Mouse (Mus musculus) CH12.LX (cell line): ENCODE results near the gene Cfap54. TPM values are rescaled to one million over a fixed set of nuclear protein-coding genes. Genes with fewer than 3 reads are reported as not detected.

Experiments
- DNase-seq: peaks from one replicate; pipeline ENCODE4 v3.0.0-alpha.2; 2013; ENCODE audit errors: extremely low read depth
- H3K27ac ChIP-seq: 2 replicates; pipeline ENCODE4 v1.5.1; 2012; ENCODE audit warnings: low read depth, mild to moderate bottlenecking, control low read depth, moderate library complexity; ENCODE audit not compliant: insufficient read depth
- H3K27me3 ChIP-seq: replicated peaks from 2 replicates; pipeline ENCODE3; 2012; ENCODE audit warnings: inconsistent platforms
- H3K36me3 ChIP-seq, 2 experiments: replicated peaks in 1 of 2; 2 replicates each; pipeline versions ENCODE3 to v1.6.1; 2012; ENCODE audit warnings: inconsistent platforms in 1 of 2, low read length in 1 of 2, mild to moderate bottlenecking in 1 of 2, mixed read lengths in 1 of 2, moderate library complexity in 1 of 2; ENCODE audit not compliant: control insufficient read depth in 1 of 2, insufficient read depth in 1 of 2
- H3K4me1 ChIP-seq, 2 experiments: 2 replicates each; pipeline ENCODE4 v1.6.1; 2012; ENCODE audit warnings: inconsistent platforms in 1 of 2, moderate library complexity in 1 of 2; ENCODE audit not compliant: insufficient read depth in 2 of 2, control insufficient read depth in 1 of 2
- H3K4me2 ChIP-seq: 2 replicates; pipeline ENCODE4 v1.6.1; 2012; ENCODE audit warnings: low read depth, mild to moderate bottlenecking, control low read depth; ENCODE audit not compliant: poor library complexity, insufficient read depth, severe bottlenecking
- H3K4me3 ChIP-seq, 3 experiments: fragments of 150-350 bp in 1 of 3; sonication (generic) in 1 of 3; replicated peaks in 1 of 3; 2 replicates each; pipeline versions ENCODE3 to v1.5.1; 2011 to 2012; ENCODE audit warnings: low read depth in 2 of 3, low read length in 2 of 3, mild to moderate bottlenecking in 2 of 3, moderate library complexity in 2 of 3, control low read depth in 1 of 3, improper control_type of control experiment in 1 of 3, inconsistent platforms in 1 of 3, mixed read lengths in 1 of 3; ENCODE audit not compliant: poor library complexity in 1 of 3
- H3K79me2 ChIP-seq: replicated peaks from 2 replicates; pipeline ENCODE4 v1.6.1; 2012; ENCODE audit warnings: mild to moderate bottlenecking, moderate library complexity; ENCODE audit not compliant: control insufficient read depth, poor library complexity, insufficient read depth, severe bottlenecking; ENCODE audit errors: extremely low read depth
- H3K9ac ChIP-seq: 2 replicates; pipeline ENCODE4 v1.6.1; 2012; ENCODE audit warnings: low read depth, mild to moderate bottlenecking, control low read depth, moderate library complexity; ENCODE audit not compliant: insufficient read depth
- H3K9me3 ChIP-seq: replicated peaks from 2 replicates; pipeline ENCODE3; 2012; ENCODE audit warnings: low read length, inconsistent platforms, mixed read lengths
- BHLHE40 ChIP-seq: IDR thresholded peaks from 2 replicates; pipeline ENCODE4 v1.6.1; 2011; ENCODE audit warnings: mild to moderate bottlenecking, low read depth, low read length, improper control_type of control experiment
- CHD2 ChIP-seq: IDR thresholded peaks from 2 replicates; pipeline ENCODE4 v1.6.1; 2011; ENCODE audit warnings: low read length, improper control_type of control experiment
- ELF1 ChIP-seq: IDR thresholded peaks from 2 replicates; pipeline ENCODE4 v1.6.1; 2014; ENCODE audit warnings: low read depth, mild to moderate bottlenecking, inconsistent platforms, low read length, improper control_type of control experiment
- EP300 ChIP-seq: IDR thresholded peaks from 2 replicates; pipeline ENCODE4 v1.6.1; 2011; ENCODE audit warnings: low read length, improper control_type of control experiment
- ETS1 ChIP-seq: conservative IDR thresholded peaks from 2 replicates; pipeline ENCODE4 v1.6.1; 2012; ENCODE audit warnings: low read depth, mild to moderate bottlenecking, inconsistent platforms, low read length, improper control_type of control experiment, moderate library complexity
- JUN ChIP-seq: IDR thresholded peaks from 2 replicates; pipeline ENCODE4 v1.6.1; 2011; ENCODE audit warnings: low read depth, mild to moderate bottlenecking, low read length, improper control_type of control experiment, moderate library complexity; ENCODE audit not compliant: insufficient read depth
- JUND ChIP-seq: conservative IDR thresholded peaks from 2 replicates; pipeline ENCODE4 v1.6.1; 2011; ENCODE audit warnings: low read depth, low read length, improper control_type of control experiment
- KAT2A ChIP-seq: IDR thresholded peaks from 2 replicates; pipeline ENCODE4 v1.6.1; 2012; ENCODE audit warnings: low read length, improper control_type of control experiment, inconsistent platforms; ENCODE audit not compliant: insufficient replicate concordance
- MAFK ChIP-seq: IDR thresholded peaks from 2 replicates; pipeline ENCODE4 v1.6.1; 2011; ENCODE audit warnings: low read length, improper control_type of control experiment; ENCODE audit not compliant: insufficient replicate concordance
- MAX ChIP-seq: IDR thresholded peaks from 2 replicates; pipeline ENCODE4 v1.6.1; 2011; ENCODE audit warnings: low read length, improper control_type of control experiment
- MAZ ChIP-seq: IDR thresholded peaks from 2 replicates; pipeline ENCODE4 v1.6.1; 2012; ENCODE audit warnings: low read depth, mild to moderate bottlenecking, inconsistent platforms, low read length, improper control_type of control experiment, moderate library complexity
- NRF1 ChIP-seq: IDR thresholded peaks from 2 replicates; pipeline ENCODE4 v1.6.1; 2014; ENCODE audit warnings: low read depth, mild to moderate bottlenecking, inconsistent platforms, low read length, improper control_type of control experiment, moderate library complexity
- PAX5 ChIP-seq: IDR thresholded peaks from 2 replicates; pipeline ENCODE4 v1.6.1; 2012; ENCODE audit warnings: low read length, inconsistent platforms, mixed read lengths
- POLR2A ChIP-seq: IDR thresholded peaks from 2 replicates; pipeline ENCODE4 v1.6.1; 2011; ENCODE audit warnings: low read depth, mild to moderate bottlenecking, improper control_type of control experiment, low read length
- SMC3 ChIP-seq: IDR thresholded peaks from 2 replicates; pipeline ENCODE4 v1.6.1; 2011; ENCODE audit warnings: low read depth, low read length, improper control_type of control experiment
- TBP ChIP-seq: conservative IDR thresholded peaks from 2 replicates; pipeline ENCODE4 v1.6.1; 2011; ENCODE audit warnings: low read depth, low read length, improper control_type of control experiment
- TCF12 ChIP-seq: IDR thresholded peaks from 2 replicates; pipeline ENCODE4 v1.6.1; 2014; ENCODE audit warnings: low read depth, mild to moderate bottlenecking, inconsistent platforms, low read length, improper control_type of control experiment
- UBTF ChIP-seq: IDR thresholded peaks from 2 replicates; pipeline ENCODE4 v1.6.1; 2012; ENCODE audit warnings: low read depth, mild to moderate bottlenecking, inconsistent platforms, low read length, improper control_type of control experiment, moderate library complexity
- ZKSCAN1 ChIP-seq: IDR thresholded peaks from 2 replicates; pipeline ENCODE4 v1.6.1; 2012; ENCODE audit warnings: low read depth, inconsistent platforms, low read length, improper control_type of control experiment, borderline replicate concordance
- ZMIZ1 ChIP-seq: IDR thresholded peaks from 2 replicates; pipeline ENCODE4 v1.6.1; 2012; ENCODE audit warnings: low read depth, mild to moderate bottlenecking, inconsistent platforms, low read length, improper control_type of control experiment
- ZNF384 ChIP-seq: IDR thresholded peaks from 2 replicates; pipeline ENCODE4 v1.6.1; 2012; ENCODE audit warnings: low read depth, low read length, improper control_type of control experiment, inconsistent platforms
- dilution Hi-C: fragments of 300-500 bp; cut with MboI; formaldehyde crosslinking; loops from 2 replicates; pipeline ENCODE4 v1.14.3; 2020; ENCODE audit warnings: low sequenced_read_pairs; ENCODE audit not compliant: extremely low pct_unique_long_range_greater_than_20kb, extremely low pct_ligation_motif_present
- in situ Hi-C: fragments of 300-500 bp; cut with MboI; formaldehyde crosslinking; loops from 3 replicates; pipeline ENCODE4 v1.14.3; 2019; ENCODE audit warnings: low sequenced_read_pairs, low pct_ligation_motif_present, low pct_unique_long_range_greater_than_20kb, mixed read lengths
- polyA plus RNA-seq: library from polyadenylated mRNA; unstranded; fragments of >175 nt; gene quantifications from 2 replicates; pipeline ENCODE4 v1.2.1, GENCODE M21; 2012; ENCODE audit warnings: low read depth; ENCODE audit not compliant: insufficient read length
- total RNA-seq, 2 experiments: library from RNA; depleted of rRNA; stranded (reverse); fragments of 300-350 nt in 1 of 2; fragments of >200 nt in 1 of 2; gene quantifications; 2 replicates each; pipeline ENCODE4 v1.2.3; 2012 to 2014

The Cfap54 gene
- total and polyA plus RNA-seq, 3 experiments, result 0.38 to 1.3 (median 1.3) TPM

- TF ChIP-seq ZMIZ1 (no peak), EP300 (peak; percentile 92), PAX5 (no peak), POLR2A (peak; percentile 42; the same call in 1 of the 2 replicates), JUN (peak; percentile 53; the same call in 1 of the 2 replicates), MAFK (peak; percentile 79), UBTF (no peak), NRF1 (peak; percentile 54; the same call in 1 of the 2 replicates), MAZ (peak; percentile 98), MAX (peak; percentile 73; the same call in 1 of the 2 replicates), ZKSCAN1 (peak; percentile 29; the same call in 1 of the 2 replicates)
Measured at GRCm38 (mm10) chr10:93070121-93070898, 11.1 kb downstream of the Cfap54 start (continued).

- no peak for TF ChIP-seq KAT2A
- peak; percentile 23; the same call in 1 of the 2 replicates for TF ChIP-seq ZNF384
- 0 out of 2 replicates have a peak overlapping the region, but pooled peaks have one; percentile 41 for H3K4me2 ChIP-seq
- H3K27ac ChIP-seq, result peak overlapping the region; percentile 21; the same call in 1 of the 2 replicates
- dilution Hi-C loops, result no loop called here
- peaks cover 14 to 62% of the 10 kb centered on the region in 2 experiments for H3K4me1 ChIP-seq
- peak overlapping the region; percentile 6; the same call in 1 of the 2 replicates for H3K9ac ChIP-seq
- in situ Hi-C loops, result loop anchor here (10.0 to 25.0 kb wide), 5 partner anchors 95 to 743 kb away; partner anchors contain the start of genes Cdk17 and Snrpf
- no peaks in the 10 kb centered on the region for H3K9me3 ChIP-seq
- H3K27me3 ChIP-seq, result no peaks in the 10 kb centered on the region
- no peaks in the 10 kb centered on the region for H3K79me2 ChIP-seq
- H3K4me3 ChIP-seq, result no peak overlapping the region
- H3K36me3 ChIP-seq, result no peaks in the 10 kb centered on the region
- no peak for DNase-seq
Measured at GRCm38 (mm10) chr10:93069721-93070120, 11.7 kb downstream of the Cfap54 start.

DNA sequence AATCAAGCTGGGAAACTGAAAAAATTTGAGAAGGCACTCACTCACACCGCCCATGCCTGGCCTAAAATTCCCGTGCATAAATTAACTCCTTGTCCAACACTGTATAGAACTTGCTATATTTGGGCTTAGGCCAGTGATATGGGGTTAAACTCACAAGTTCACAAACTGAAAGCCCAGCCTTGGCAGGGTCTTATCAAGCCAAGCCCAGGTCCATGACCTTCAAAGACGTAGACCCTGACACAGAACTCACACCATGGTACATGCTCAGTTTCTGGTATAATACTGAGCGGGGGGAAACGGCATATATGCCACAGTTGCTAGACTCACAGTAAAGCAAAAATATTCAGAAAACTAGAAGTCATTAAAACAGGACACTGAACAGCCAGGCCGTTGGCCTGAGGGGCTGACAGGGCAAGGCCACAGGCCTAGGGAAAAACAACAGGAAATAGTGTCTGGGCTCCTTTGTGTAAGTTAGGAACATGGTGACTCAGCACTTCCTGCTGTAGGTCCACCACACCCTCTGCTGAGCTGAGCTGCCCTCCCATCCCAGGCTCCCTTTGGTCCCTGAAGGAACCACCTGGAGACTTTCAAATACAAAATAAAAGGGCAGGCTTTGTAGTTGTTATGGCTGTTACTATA, 12.3 kb downstream of the Cfap54 start:
- H3K4me1 ChIP-seq, result peaks cover 17 to 67% of the 10 kb centered on the region in 2 experiments
- no peak overlapping the region for H3K4me2 ChIP-seq
- H3K9me3 ChIP-seq, result no peaks in the 10 kb centered on the region
- DNase-seq, result peak; percentile 63
- no peaks in the 10 kb centered on the region for H3K79me2 ChIP-seq
- no peaks in the 10 kb centered on the region for H3K36me3 ChIP-seq
- dilution Hi-C loops (no loop called here), in situ Hi-C loops (loop anchor here (10.0 to 25.0 kb wide), 3 partner anchors 216 to 743 kb away; partner anchors contain the start of gene Snrpf)
- TF ChIP-seq ZMIZ1, result no peak
- TF ChIP-seq TCF12, result peak; percentile 19; the same call in 1 of the 2 replicates
- TF ChIP-seq ZKSCAN1, result no peak
- TF ChIP-seq JUND, result no peak
- TF ChIP-seq EP300, result peak; percentile 30; the same call in 1 of the 2 replicates
- no peak for TF ChIP-seq SMC3
- no peak for TF ChIP-seq NRF1
- TF ChIP-seq ELF1, result peak; percentile 39; the same call in 1 of the 2 replicates
- TF ChIP-seq ETS1, result peak; percentile 21; the same call in 1 of the 2 replicates
- no peak for TF ChIP-seq BHLHE40
- peak; percentile 94 for TF ChIP-seq MAFK
- no peak for TF ChIP-seq CHD2
- TF ChIP-seq JUN, result no peak
- TF ChIP-seq TBP, result 0 out of 2 replicates have a peak, but pooled peaks have one; percentile 22
- H3K27ac ChIP-seq, result peak overlapping the region; percentile 28; the same call in 1 of the 2 replicates
- H3K9ac ChIP-seq, result peak overlapping the region; percentile 21; the same call in 1 of the 2 replicates
- no peaks in the 10 kb centered on the region for H3K27me3 ChIP-seq
- no peak overlapping the region for H3K4me3 ChIP-seq
